30 mouse cellular contexts compared by ENCODE assay signal in genomic region chr15:6533858-6534343, GRCm38 (mm10). TPM values are rescaled to one million over a fixed set of nuclear protein-coding genes. Genes with fewer than 3 reads are reported as not detected.
DNase-seq lines count a peak whose midpoint lies in the region; ATAC-seq and TF ChIP-seq lines count a peak whose summit lies in the region.
"Had no signal": no experiment of that assay in that cellular context is flagged by ENCODE, and none has a peak within 500 bp of the region (broad histone marks: within the 10 kb centered on the region; RNA-seq: fewer than 3 reads in every experiment).

No protein-coding gene starts in this region.

- no peak overlapping the region for H3K9ac ChIP-seq in MEL (ENCODE audit: control insufficient read depth, low read depth, low read length, poor library complexity, severe bottlenecking)
- no peak overlapping the region for H3K9ac ChIP-seq in forebrain, embryonic 11.5 days (ENCODE audit: low read length)
- H3K9ac ChIP-seq in midbrain, postnatal 0 days (replicated peaks; ENCODE audit: low read length, poor library complexity, severe bottlenecking) = no peak overlapping the region
- H3K9ac ChIP-seq: embryonic facial prominence, embryonic 13.5 days; forebrain, embryonic 13.5 days; heart, embryonic 12.5 days; heart, embryonic 15.5 days; hindbrain, embryonic 13.5 days had no signal

- H3K27me3 ChIP-seq in MEL (ENCODE audit: control insufficient read depth in 1 of 2, insufficient read depth in 2 of 2, low read length in 2 of 2) = no peaks in the 10 kb centered on the region
- no peaks in the 10 kb centered on the region for H3K27me3 ChIP-seq in forebrain, embryonic 11.5 days (ENCODE audit: control insufficient read depth, insufficient read depth, low read length)
- no peaks in the 10 kb centered on the region for H3K27me3 ChIP-seq in midbrain, postnatal 0 days (ENCODE audit: insufficient read depth, low read length)
- H3K27me3 ChIP-seq: embryonic facial prominence, embryonic 13.5 days; forebrain, embryonic 13.5 days; heart, embryonic 12.5 days; heart, embryonic 15.5 days; hindbrain, embryonic 13.5 days; Patski had no signal

- ATAC-seq in granulocyte monocyte progenitor cell, adult 5-6 weeks (replicated peaks; ENCODE audit: poor library complexity, severe bottlenecking) = peak; percentile 85
- ATAC-seq in megakaryocyte progenitor cell, adult 5-6 weeks (replicated peaks; ENCODE audit: poor library complexity) = peak; percentile 77
- no peak for ATAC-seq in forebrain, embryonic 11.5 days (replicated peaks; ENCODE audit: low FRiP score)
- no peak for ATAC-seq in midbrain, postnatal 0 days (ENCODE audit: low FRiP score)
- ATAC-seq: CD4-positive, CD25-positive, alpha-beta regulatory T cell, adult 4 months; forebrain, embryonic 13.5 days; forebrain, embryonic 16.5 days; hindbrain, embryonic 16.5 days; Patski had no signal

- H3K79me2 ChIP-seq in MEL (ENCODE audit: control insufficient read depth, insufficient read depth, low read length, poor library complexity) = no peaks in the 10 kb centered on the region; the same call in 1 of the 2 replicates

- peak overlapping the region; percentile 35; the same call in 1 of the 2 replicates for H3K27ac ChIP-seq in MEL (ENCODE audit: control insufficient read depth, low read depth, low read length)
- no peak overlapping the region for H3K27ac ChIP-seq in forebrain, embryonic 11.5 days (ENCODE audit: low read depth, low read length)
- H3K27ac ChIP-seq in midbrain, postnatal 0 days (ENCODE audit: low read depth, low read length) = no peak overlapping the region
- H3K27ac ChIP-seq: embryonic facial prominence, embryonic 10.5 days; embryonic facial prominence, embryonic 13.5 days; forebrain, embryonic 13.5 days; heart, embryonic 15.5 days; hindbrain, embryonic 10.5 days; hindbrain, embryonic 13.5 days had no signal

- TF ChIP-seq EP300 in MEL (IDR thresholded peaks at IDR 0.05; ENCODE audit: low read depth in 1 of 2, low read length in 2 of 2) = 0 out of 4 replicates have a peak, but pooled peaks have one; percentile 10 to 12

- WGBS in forebrain, embryonic 11.5 days = 90% methylated on average over 3 of the region's 3 CpGs
- WGBS in midbrain, postnatal 0 days = 91% methylated on average over 3 of the region's 3 CpGs

- H3K4me2 ChIP-seq in forebrain, embryonic 11.5 days (ENCODE audit: low read depth, low read length, severe bottlenecking) = no peak overlapping the region
- no peak overlapping the region for H3K4me2 ChIP-seq in midbrain, postnatal 0 days (ENCODE audit: low read depth, low read length, poor library complexity, severe bottlenecking)
- H3K4me2 ChIP-seq: embryonic facial prominence, embryonic 13.5 days; forebrain, embryonic 13.5 days; heart, embryonic 12.5 days; heart, embryonic 15.5 days; hindbrain, embryonic 13.5 days had no signal

- TF ChIP-seq RAD21 in MEL (IDR thresholded peaks at IDR 0.05; ENCODE audit: low read depth, low read length) = no peak

- peak overlapping the region in 1 of 2 experiments; percentile 95; a peak in 2 of 4 replicates for H3K4me3 ChIP-seq in MEL (ENCODE audit: control insufficient read depth in 1 of 2, insufficient read depth in 1 of 2, low read depth in 2 of 2, low read length in 2 of 2)
- H3K4me3 ChIP-seq in forebrain, embryonic 11.5 days (ENCODE audit: low read depth, low read length) = no peak overlapping the region
- H3K4me3 ChIP-seq in midbrain, postnatal 0 days (ENCODE audit: low read depth, low read length) = no peak overlapping the region
- H3K4me3 ChIP-seq: embryonic facial prominence, embryonic 10.5 days; embryonic facial prominence, embryonic 13.5 days; erythroblast, embryonic 14.5 days; forebrain, embryonic 13.5 days; heart, embryonic 12.5 days; heart, embryonic 15.5 days; hindbrain, embryonic 10.5 days; hindbrain, embryonic 13.5 days had no signal

- peak; percentile 43 for DNase-seq in MEL (ENCODE audit: low read depth, low spot score)
- DNase-seq in thymus, postnatal 36 days = no peak
- DNase-seq in forebrain, embryonic 11.5 days (ENCODE audit: low spot score) = no peak
- DNase-seq in midbrain, postnatal 0 days (ENCODE audit: low spot score) = no peak
- DNase-seq: adrenal gland, adult 2 months; adrenal gland, postnatal 14 days; cerebellum, adult 11 months; cerebellum, adult 2 months; cerebellum, adult 9-11 months; cerebellum, postnatal 25 days; embryo, embryonic 11 days; gastrocnemius, postnatal 10 days; gastrocnemius, postnatal 36 days; heart, adult 11 months; heart, postnatal 10 days; heart, postnatal 36 days had no signal

- peaks cover 4 to 5% of the 10 kb centered on the region in 2 experiments; a peak in 2 of 4 replicates for H3K4me1 ChIP-seq in MEL (ENCODE audit: control insufficient read depth in 1 of 2, insufficient read depth in 2 of 2, low read length in 2 of 2)
- no peaks in the 10 kb centered on the region for H3K4me1 ChIP-seq in forebrain, embryonic 11.5 days (replicated peaks; ENCODE audit: control insufficient read depth, insufficient read depth, low read length)
- H3K4me1 ChIP-seq in midbrain, postnatal 0 days (ENCODE audit: insufficient read depth, low read length) = no peaks in the 10 kb centered on the region
- H3K4me1 ChIP-seq: embryonic facial prominence, embryonic 10.5 days; embryonic facial prominence, embryonic 13.5 days; forebrain, embryonic 13.5 days; heart, embryonic 12.5 days; heart, embryonic 15.5 days; hindbrain, embryonic 10.5 days; hindbrain, embryonic 13.5 days had no signal

- no peak for TF ChIP-seq CTCF in MEL (IDR thresholded peaks at IDR 0.05 in 2 of 3, conservative IDR thresholded peaks at IDR 0.05 in 1 of 3; ENCODE audit: control insufficient read depth in 1 of 3, insufficient read depth in 1 of 3, low read depth in 2 of 3, low read length in 3 of 3, poor library complexity in 1 of 3, severe bottlenecking in 1 of 3)
- no peak for TF ChIP-seq CTCF in midbrain, postnatal 0 days (IDR thresholded peaks at IDR 0.05)

- TF ChIP-seq POLR2A in MEL (IDR thresholded peaks at IDR 0.05; ENCODE audit: control insufficient read depth in 1 of 2, insufficient read depth in 1 of 2, low read depth in 1 of 2, low read length in 2 of 2, poor library complexity in 1 of 2) = no peak

- peaks cover 0 to 6% of the 10 kb centered on the region in 2 experiments; a peak in 2 of 4 replicates for H3K36me3 ChIP-seq in MEL (ENCODE audit: control insufficient read depth in 1 of 2, insufficient read depth in 2 of 2, low read length in 2 of 2)
- no peaks in the 10 kb centered on the region for H3K36me3 ChIP-seq in forebrain, embryonic 11.5 days (ENCODE audit: control insufficient read depth, insufficient read depth, low read length)
- H3K36me3 ChIP-seq in midbrain, postnatal 0 days (ENCODE audit: insufficient read depth, low read length) = no peaks in the 10 kb centered on the region
- H3K36me3 ChIP-seq: embryonic facial prominence, embryonic 10.5 days; embryonic facial prominence, embryonic 13.5 days; heart, embryonic 12.5 days; heart, embryonic 15.5 days; hindbrain, embryonic 10.5 days; hindbrain, embryonic 13.5 days had no signal

- no peaks in the 10 kb centered on the region for H3K9me3 ChIP-seq in MEL (replicated peaks; ENCODE audit: insufficient read depth, low read length)
- H3K9me3 ChIP-seq in forebrain, embryonic 11.5 days (ENCODE audit: control insufficient read depth, low read length) = no peaks in the 10 kb centered on the region
- H3K9me3 ChIP-seq in midbrain, postnatal 0 days (ENCODE audit: low read length) = no peaks in the 10 kb centered on the region
- H3K9me3 ChIP-seq: embryonic facial prominence, embryonic 10.5 days; embryonic facial prominence, embryonic 13.5 days; forebrain, embryonic 13.5 days; heart, embryonic 12.5 days; heart, embryonic 15.5 days; hindbrain, embryonic 13.5 days had no signal

TF ChIP-seq in MEL, 35 proteins besides CTCF, POLR2A, EP300 and RAD21:
- TF ChIP-seq MAX (IDR thresholded peaks at IDR 0.05; ENCODE audit: low read length) (no peak), MAZ (IDR thresholded peaks at IDR 0.05; ENCODE audit: low read depth, low read length) (0 out of 2 replicates have a peak, but pooled peaks have one; percentile 11)

RNA-seq across cellular contexts. Expression of gene Fyb, which starts 11.2 kb away (rescaled TPM):
- total RNA-seq in MEL (2012; rRNA removed) = 196 and 208 TPM in 2 replicates
- polyA plus RNA-seq in MEL (2012; ENCODE audit: insufficient read depth in 1 of 2, insufficient read length in 2 of 2, low read depth in 1 of 2, low replicate concordance in 2 of 2, missing spikeins in 1 of 2) = 100 to 1,000 TPM in 1 of 2 experiments, not detected in 1; 175 TPM
- 32.0 and 40.6 TPM in 2 replicates for total RNA-seq in granulocyte monocyte progenitor cell, adult 5-6 weeks (2014; fragmentation: Nextera tagmentation)
- total RNA-seq in granulocyte monocyte progenitor cell, adult 5-6 weeks (2017) = 10.8 and 22.6 TPM in 2 replicates
- 30.8 and 42.1 TPM in 2 replicates for total RNA-seq in megakaryocyte progenitor cell, adult 5-6 weeks (2015)
- total RNA-seq in megakaryocyte progenitor cell, adult 5-6 weeks (2017) = 7.2 and 15.9 TPM in 2 replicates
- 2.9 and 4.0 TPM in 2 replicates for polyA plus RNA-seq in forebrain, embryonic 11.5 days (2014; fragmentation: Nextera tagmentation; extraction: Ambion mirVana)
- total RNA-seq in midbrain, postnatal 0 days (2014; rRNA removed) = 2.2 TPM in 1 of 2 replicates, not detected in the other
- polyA plus RNA-seq in midbrain, postnatal 0 days (2015; fragmentation: Nextera tagmentation; extraction: Ambion mirVana) = 1.5 and 3.6 TPM in 2 replicates

Comparison
In these comparisons a context has a peak if more than half of its experiments do, and no peak if none do; other contexts are left out.
1. ATAC-seq: peak in granulocyte monocyte progenitor cell, adult 5-6 weeks (single experiment) and megakaryocyte progenitor cell, adult 5-6 weeks (single experiment); none in forebrain, embryonic 11.5 days (single experiment) and midbrain, postnatal 0 days (single experiment).